Mouse (Mus musculus) brain, embryonic 14.5 days (tissue): ENCODE results near the gene Trim9.

Experiments used
- CTCF ChIP-seq: fragments of 200-500 bp; IDR thresholded peaks from 2 replicates; pipeline ENCODE4 v1.5.1; 2012; ENCODE audit warnings: inconsistent platforms, mild to moderate bottlenecking, moderate library complexity, borderline replicate concordance; ENCODE audit not compliant: insufficient read depth, insufficient read length; ENCODE audit errors: extremely low read depth
- POLR2A ChIP-seq: fragments of 200-500 bp; IDR thresholded peaks from 2 replicates; pipeline ENCODE4 v1.6.1; 2012; ENCODE audit warnings: mild to moderate bottlenecking, inconsistent platforms, borderline replicate concordance; ENCODE audit not compliant: poor library complexity, insufficient read depth, insufficient read length, severe bottlenecking; ENCODE audit errors: extremely low read depth

DNA sequence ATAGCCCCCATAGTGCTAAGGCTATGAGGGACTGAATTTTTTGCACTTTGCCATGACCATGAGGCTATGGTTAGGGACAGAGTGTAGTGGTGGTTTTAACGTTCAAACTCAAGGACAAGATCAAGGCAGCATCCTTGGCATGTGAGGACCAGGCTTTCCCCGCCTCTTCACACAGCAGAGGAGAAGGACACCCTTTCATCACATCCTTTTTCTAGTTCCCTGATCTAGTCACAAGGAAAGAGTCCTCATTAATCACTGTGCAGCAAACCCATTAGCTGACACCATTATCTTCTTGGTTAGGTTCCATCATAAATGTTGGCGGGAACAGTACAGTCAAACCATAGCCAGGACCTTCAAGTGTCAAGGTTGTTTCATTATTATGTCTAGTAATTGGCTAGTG, 47.6 kb upstream of the Trim9 start:
- TF ChIP-seq POLR2A = no peak
- TF ChIP-seq CTCF = no peak
